Comparison of ENCODE assay signal across 8 mouse cellular contexts in genomic region chr16:33950830-33951229, GRCm38 (mm10). TPM values are rescaled to one million over a fixed set of nuclear protein-coding genes. Genes with fewer than 3 reads are reported as not detected.
A peak's percentile ranks its signal among the peaks of the same experiment; 100 is the strongest.
DNase-seq lines count a peak whose midpoint lies in the region; ATAC-seq and TF ChIP-seq lines count a peak whose summit lies in the region.

No protein-coding gene starts in this region.

- no peak overlapping the region for H3K4me3 ChIP-seq in kidney, adult 2 months (ENCODE audit: insufficient read depth, low read depth, low read length)
- H3K4me3 ChIP-seq in limb, embryonic 10.5 days, result no peak overlapping the region
- no peak overlapping the region for H3K4me3 ChIP-seq in midbrain, embryonic 13.5 days (replicated peaks)
- no peak overlapping the region for H3K4me3 ChIP-seq in small intestine, adult 2 months (ENCODE audit: low read depth, low read length)

- peaks cover 2% of the 10 kb centered on the region; the same call in 1 of the 2 replicates for H3K36me3 ChIP-seq in kidney, adult 2 months (ENCODE audit: control insufficient read depth, insufficient read depth, low read length)
- peaks cover 82% of the 10 kb centered on the region for H3K36me3 ChIP-seq in limb, embryonic 10.5 days
- H3K36me3 ChIP-seq in midbrain, embryonic 13.5 days, result peaks cover 32% of the 10 kb centered on the region
- peaks cover 16% of the 10 kb centered on the region for H3K36me3 ChIP-seq in small intestine, adult 2 months (ENCODE audit: control insufficient read depth, insufficient read depth, low read length)

- peak; percentile 88 for ATAC-seq in granulocyte monocyte progenitor cell, adult 5-6 weeks (replicated peaks; ENCODE audit: poor library complexity, severe bottlenecking)
- ATAC-seq in midbrain, embryonic 13.5 days, result peak; percentile 71

- no peak overlapping the region for H3K9ac ChIP-seq in midbrain, embryonic 13.5 days (replicated peaks)

- no peaks in the 10 kb centered on the region for H3K27me3 ChIP-seq in kidney, adult 2 months (replicated peaks; ENCODE audit: control insufficient read depth, insufficient read depth, low read length)
- H3K27me3 ChIP-seq in limb, embryonic 10.5 days (ENCODE audit: low read depth, poor library complexity, severe bottlenecking), result no peaks in the 10 kb centered on the region
- H3K27me3 ChIP-seq in midbrain, embryonic 13.5 days, result no peaks in the 10 kb centered on the region
- no peaks in the 10 kb centered on the region for H3K27me3 ChIP-seq in small intestine, adult 2 months (ENCODE audit: control insufficient read depth, insufficient read depth, low read length)

- peak; percentile 69 to 78 for DNase-seq in urinary bladder, adult 18-20 months (ENCODE audit: low spot score in 2 of 2)
- DNase-seq in urinary bladder, postnatal 10 days (ENCODE audit: low spot score), result no peak
- DNase-seq in embryo, embryonic 11 days, result peak; percentile 87
- DNase-seq in kidney, adult 2 months, result peak; percentile 93
- peak; percentile 87 for DNase-seq in limb, embryonic 10.5 days (ENCODE audit: low spot score)

- TF ChIP-seq POLR2A in kidney, adult 2 months (IDR thresholded peaks at IDR 0.05; ENCODE audit: low read depth, low read length), result no peak
- TF ChIP-seq POLR2A in small intestine, adult 2 months (IDR thresholded peaks at IDR 0.05; ENCODE audit: low read depth, low read length), result no peak

- WGBS in kidney, adult 2 months, result 19% methylated on average over 4 of the region's 4 CpGs
- 18% methylated on average over 4 of the region's 4 CpGs for WGBS in limb, embryonic 10.5 days
- WGBS in midbrain, embryonic 13.5 days, result 36% methylated on average over 4 of the region's 4 CpGs
- WGBS in small intestine, adult 2 months, result 7% methylated on average over 4 of the region's 4 CpGs

- H3K27ac ChIP-seq in kidney, adult 2 months (ENCODE audit: insufficient read depth, low read depth, low read length), result no peak overlapping the region
- H3K27ac ChIP-seq in limb, embryonic 10.5 days, result no peak overlapping the region
- H3K27ac ChIP-seq in midbrain, embryonic 13.5 days, result no peak overlapping the region
- H3K27ac ChIP-seq in small intestine, adult 2 months (ENCODE audit: insufficient read depth, low read depth, low read length), result no peak overlapping the region

- TF ChIP-seq CTCF in kidney, adult 2 months (conservative IDR thresholded peaks at IDR 0.05; ENCODE audit: insufficient read depth, insufficient read length, low read depth, low read length), result peak; percentile 99; the same call in 1 of the 2 replicates
- peak; percentile 74; the same call in 1 of the 2 replicates for TF ChIP-seq CTCF in small intestine, adult 2 months (IDR thresholded peaks at IDR 0.05; ENCODE audit: extremely low read depth, insufficient read length, insufficient replicate concordance, low read depth, low read length)

- peaks cover 22% of the 10 kb centered on the region for H3K4me1 ChIP-seq in kidney, adult 2 months (ENCODE audit: control insufficient read depth, insufficient read depth, low read length)
- peaks cover 16% of the 10 kb centered on the region for H3K4me1 ChIP-seq in limb, embryonic 10.5 days
- H3K4me1 ChIP-seq in midbrain, embryonic 13.5 days (replicated peaks), result no peaks in the 10 kb centered on the region
- no peaks in the 10 kb centered on the region for H3K4me1 ChIP-seq in small intestine, adult 2 months (ENCODE audit: control insufficient read depth, insufficient read depth, insufficient read length, low read length)

- no peaks in the 10 kb centered on the region for H3K9me3 ChIP-seq in limb, embryonic 10.5 days (replicated peaks)
- no peaks in the 10 kb centered on the region for H3K9me3 ChIP-seq in midbrain, embryonic 13.5 days

- H3K4me2 ChIP-seq in midbrain, embryonic 13.5 days (replicated peaks), result no peak overlapping the region

RNA-seq across cellular contexts. Expression of gene Umps, which starts 16.0 kb away (rescaled TPM):
- total RNA-seq in granulocyte monocyte progenitor cell, adult 5-6 weeks (2014; fragmentation: Nextera tagmentation), result 69.3 and 73.3 TPM in 2 replicates
- total RNA-seq in granulocyte monocyte progenitor cell, adult 5-6 weeks (2017), result 129 and 134 TPM in 2 replicates
- polyA plus RNA-seq in kidney, adult 2 months (2012; rRNA removed), result 14.9 and 16.5 TPM in 2 replicates
- polyA plus RNA-seq in limb, embryonic 10.5 days (2016; fragmentation: Nextera tagmentation; extraction: Ambion mirVana), result 107 and 119 TPM in 2 replicates
- 28.5 and 29.3 TPM in 2 replicates for polyA plus RNA-seq in midbrain, embryonic 13.5 days (2015; fragmentation: Nextera tagmentation; extraction: Ambion mirVana)
- 1.7 and 2.4 TPM in 2 replicates for polyA plus RNA-seq in small intestine, adult 2 months (2012; rRNA removed)
